Mouse (Mus musculus): ENCODE data around the gene Il18r1. TPM values are rescaled to one million over a fixed set of nuclear protein-coding genes. Genes with fewer than 3 reads are reported as not detected.

The Il18r1 gene
- polyA plus RNA-seq, 1 experiment: not detected

GRCm38 (mm10) chr1:40435936-40436335 lies 29.4 kb upstream of the Il18r1 start:
- TF ChIP-seq POLR2A (IDR thresholded peaks at IDR 0.05; ENCODE audit: borderline replicate concordance, low read depth, low read length): no peak
- no peak for TF ChIP-seq CTCF (IDR thresholded peaks at IDR 0.05; ENCODE audit: low read depth, low read length)
- no peak overlapping the region for H3K27ac ChIP-seq (ENCODE audit: insufficient read depth, low read depth, low read length)
- no peak overlapping the region for H3K4me3 ChIP-seq (ENCODE audit: insufficient read depth, low read length)
- H3K4me1 ChIP-seq (ENCODE audit: control insufficient read depth, insufficient read depth, low read length): no peaks in the 10 kb centered on the region

GRCm38 (mm10) chr1:40437340-40437739 lies 28.0 kb upstream of the Il18r1 start:
- Histone ChIP-seq H3K4me1 (ENCODE audit: control insufficient read depth, insufficient read depth, low read length) (no peaks in the 10 kb centered on the region), H3K4me3 (ENCODE audit: insufficient read depth, low read length) (no peak overlapping the region), H3K27ac (ENCODE audit: insufficient read depth, low read depth, low read length) (no peak overlapping the region)
- TF ChIP-seq POLR2A (IDR thresholded peaks at IDR 0.05; ENCODE audit: borderline replicate concordance, low read depth, low read length) (no peak), CTCF (IDR thresholded peaks at IDR 0.05; ENCODE audit: low read depth, low read length) (no peak)

- Histone ChIP-seq H3K4me1 (ENCODE audit: control insufficient read depth, insufficient read depth, low read length) (peaks cover 3% of the 10 kb centered on the region), H3K27ac (ENCODE audit: insufficient read depth, low read depth, low read length) (no peak overlapping the region), H3K4me3 (ENCODE audit: insufficient read depth, low read length) (no peak overlapping the region)
- no peak for TF ChIP-seq POLR2A (IDR thresholded peaks at IDR 0.05; ENCODE audit: borderline replicate concordance, low read depth, low read length)
- TF ChIP-seq CTCF (IDR thresholded peaks at IDR 0.05; ENCODE audit: low read depth, low read length): no peak
Measured at GRCm38 (mm10) chr1:40439504-40439903, 25.8 kb upstream of the Il18r1 start.

- H3K27ac ChIP-seq (ENCODE audit: insufficient read depth, low read depth, low read length): no peak overlapping the region
- H3K4me3 ChIP-seq (ENCODE audit: insufficient read depth, low read length): no peak overlapping the region
- peaks cover 6% of the 10 kb centered on the region for H3K4me1 ChIP-seq (ENCODE audit: control insufficient read depth, insufficient read depth, low read length)
- TF ChIP-seq POLR2A (IDR thresholded peaks at IDR 0.05; ENCODE audit: borderline replicate concordance, low read depth, low read length): no peak
- TF ChIP-seq CTCF (IDR thresholded peaks at IDR 0.05; ENCODE audit: low read depth, low read length): no peak
Measured at GRCm38 (mm10) chr1:40444800-40445199, 20.6 kb upstream of the Il18r1 start.

- no peak for TF ChIP-seq POLR2A (IDR thresholded peaks at IDR 0.05; ENCODE audit: borderline replicate concordance, low read depth, low read length)
- TF ChIP-seq CTCF (IDR thresholded peaks at IDR 0.05; ENCODE audit: low read depth, low read length): no peak
- H3K27ac ChIP-seq (ENCODE audit: insufficient read depth, low read depth, low read length): no peak overlapping the region
- no peaks in the 10 kb centered on the region for H3K4me1 ChIP-seq (ENCODE audit: control insufficient read depth, insufficient read depth, low read length)
- H3K4me3 ChIP-seq (ENCODE audit: insufficient read depth, low read length): no peak overlapping the region
Measured at GRCm38 (mm10) chr1:40467306-40467705, 2.0 kb downstream of the Il18r1 start.

- no peak for TF ChIP-seq POLR2A (IDR thresholded peaks at IDR 0.05; ENCODE audit: borderline replicate concordance, low read depth, low read length)
- no peak for TF ChIP-seq CTCF (IDR thresholded peaks at IDR 0.05; ENCODE audit: low read depth, low read length)
- Histone ChIP-seq H3K27ac (ENCODE audit: insufficient read depth, low read depth, low read length) (no peak overlapping the region), H3K4me3 (ENCODE audit: insufficient read depth, low read length) (no peak overlapping the region), H3K4me1 (ENCODE audit: control insufficient read depth, insufficient read depth, low read length) (peaks cover 4% of the 10 kb centered on the region; the same call in 1 of the 2 replicates)
Measured at GRCm38 (mm10) chr1:40468805-40469204, 3.5 kb downstream of the Il18r1 start.

GRCm38 (mm10) chr1:40469900-40470299 lies 4.5 kb downstream of the Il18r1 start:
- no peak overlapping the region for H3K27ac ChIP-seq (ENCODE audit: insufficient read depth, low read depth, low read length)
- no peak overlapping the region for H3K4me3 ChIP-seq (ENCODE audit: insufficient read depth, low read length)
- H3K4me1 ChIP-seq (ENCODE audit: control insufficient read depth, insufficient read depth, low read length): peaks cover 4% of the 10 kb centered on the region; the same call in 1 of the 2 replicates
- TF ChIP-seq CTCF (IDR thresholded peaks at IDR 0.05; ENCODE audit: low read depth, low read length) (no peak), POLR2A (IDR thresholded peaks at IDR 0.05; ENCODE audit: borderline replicate concordance, low read depth, low read length) (no peak)

GRCm38 (mm10) chr1:40472401-40472800 lies 7.0 kb downstream of the Il18r1 start:
- peaks cover 19% of the 10 kb centered on the region for H3K4me1 ChIP-seq (ENCODE audit: control insufficient read depth, insufficient read depth, low read length)
- H3K27ac ChIP-seq (ENCODE audit: insufficient read depth, low read depth, low read length): no peak overlapping the region
- no peak overlapping the region for H3K4me3 ChIP-seq (ENCODE audit: insufficient read depth, low read length)
- TF ChIP-seq POLR2A (IDR thresholded peaks at IDR 0.05; ENCODE audit: borderline replicate concordance, low read depth, low read length): no peak
- TF ChIP-seq CTCF (IDR thresholded peaks at IDR 0.05; ENCODE audit: low read depth, low read length): no peak

GRCm38 (mm10) chr1:40473640-40474039 lies 8.3 kb downstream of the Il18r1 start:
- H3K4me1 ChIP-seq (ENCODE audit: control insufficient read depth, insufficient read depth, low read length): peaks cover 19% of the 10 kb centered on the region
- no peak overlapping the region for H3K4me3 ChIP-seq (ENCODE audit: insufficient read depth, low read length)
- TF ChIP-seq POLR2A (IDR thresholded peaks at IDR 0.05; ENCODE audit: borderline replicate concordance, low read depth, low read length): no peak
- TF ChIP-seq CTCF (IDR thresholded peaks at IDR 0.05; ENCODE audit: low read depth, low read length): no peak
- no peak overlapping the region for H3K27ac ChIP-seq (ENCODE audit: insufficient read depth, low read depth, low read length)

- no peak overlapping the region for H3K27ac ChIP-seq (ENCODE audit: insufficient read depth, low read depth, low read length)
- TF ChIP-seq CTCF (IDR thresholded peaks at IDR 0.05; ENCODE audit: low read depth, low read length): no peak
- TF ChIP-seq POLR2A (IDR thresholded peaks at IDR 0.05; ENCODE audit: borderline replicate concordance, low read depth, low read length): no peak
- H3K4me1 ChIP-seq (ENCODE audit: control insufficient read depth, insufficient read depth, low read length): peaks cover 19% of the 10 kb centered on the region
- H3K4me3 ChIP-seq (ENCODE audit: insufficient read depth, low read length): no peak overlapping the region
Measured at GRCm38 (mm10) chr1:40474336-40474735, 9.0 kb downstream of the Il18r1 start.

- Histone ChIP-seq H3K4me3 (ENCODE audit: insufficient read depth, low read length) (no peak overlapping the region), H3K4me1 (ENCODE audit: control insufficient read depth, insufficient read depth, low read length) (peaks cover 26% of the 10 kb centered on the region), H3K27ac (ENCODE audit: insufficient read depth, low read depth, low read length) (peak overlapping the region; percentile 51; the same call in 1 of the 2 replicates)
- TF ChIP-seq CTCF (IDR thresholded peaks at IDR 0.05; ENCODE audit: low read depth, low read length) (no peak), POLR2A (IDR thresholded peaks at IDR 0.05; ENCODE audit: borderline replicate concordance, low read depth, low read length) (no peak)
Measured at GRCm38 (mm10) chr1:40475697-40476096, 10.3 kb downstream of the Il18r1 start.
